Mouse (Mus musculus) stomach, embryonic 16.5 days (tissue): ENCODE measurements around the gene Tas2r144. TPM values are rescaled to one million over a fixed set of nuclear protein-coding genes. Genes with fewer than 3 reads are reported as not detected.

Experiments used
- ATAC-seq: fragments of 200-750 bp; cut with Nextera tagmentation; 2 replicates; pipeline ENCODE4 v1.8.0; 2017; ENCODE audit warnings: moderate number of reproducible peaks, moderate TSS enrichment; ENCODE audit not compliant: insufficient read depth, low FRiP score
- H3K27ac ChIP-seq: fragments of 300-500 bp; sonication (generic); 2 replicates; pipeline ENCODE4 v1.5.1; 2014; ENCODE audit warnings: low read length
- H3K27me3 ChIP-seq: fragments of 300-500 bp; sonication (generic); 2 replicates; pipeline ENCODE4 v1.6.1; 2014; ENCODE audit warnings: low read length, control low read depth, mixed read lengths; ENCODE audit not compliant: control insufficient read depth, insufficient read depth
- H3K36me3 ChIP-seq: fragments of 300-500 bp; sonication (generic); 2 replicates; pipeline ENCODE4 v1.6.1; 2014; ENCODE audit warnings: low read length; ENCODE audit not compliant: control insufficient read depth, insufficient read depth
- H3K4me1 ChIP-seq: fragments of 300-500 bp; sonication (generic); 2 replicates; pipeline ENCODE4 v1.6.1; 2014; ENCODE audit warnings: low read length, control low read depth, mixed read lengths; ENCODE audit not compliant: control insufficient read depth, insufficient read depth
- H3K4me2 ChIP-seq: fragments of 300-500 bp; sonication (generic); 2 replicates; pipeline ENCODE4 v1.6.1; 2014; ENCODE audit warnings: low read depth, low read length, mixed read lengths
- H3K4me3 ChIP-seq: fragments of 300-500 bp; sonication (generic); replicated peaks from 2 replicates; pipeline ENCODE4 v1.5.1; 2014; ENCODE audit warnings: mild to moderate bottlenecking, low read length
- H3K9ac ChIP-seq: fragments of 300-500 bp; sonication (generic); 2 replicates; pipeline ENCODE4 v1.6.1; 2014; ENCODE audit warnings: low read length
- H3K9me3 ChIP-seq: fragments of 300-500 bp; sonication (generic); replicated peaks from 2 replicates; pipeline ENCODE4 v1.6.1; 2016; ENCODE audit warnings: low read length, control low read depth; ENCODE audit not compliant: control insufficient read depth
- WGBS: fragments of 180-500 bp; shearing (Covaris S2); extraction: QIAGEN DNeasy Blood & Tissue Kit; methylation state at CpG from one replicate; pipeline ENCODE4 v1.1.7; 2014; 5-methylcytosine and 5-hydroxymethylcytosine counted together
- polyA plus RNA-seq: library from polyadenylated mRNA; unstranded; fragments of >200 nt; fragmentation: Nextera tagmentation; extraction: Ambion mirVana; gene quantifications from 2 replicates; pipeline ENCODE4 v1.2.1, GENCODE M21; 2015

Gene Tas2r144
- not detected in 2 replicates for polyA plus RNA-seq

DNA sequence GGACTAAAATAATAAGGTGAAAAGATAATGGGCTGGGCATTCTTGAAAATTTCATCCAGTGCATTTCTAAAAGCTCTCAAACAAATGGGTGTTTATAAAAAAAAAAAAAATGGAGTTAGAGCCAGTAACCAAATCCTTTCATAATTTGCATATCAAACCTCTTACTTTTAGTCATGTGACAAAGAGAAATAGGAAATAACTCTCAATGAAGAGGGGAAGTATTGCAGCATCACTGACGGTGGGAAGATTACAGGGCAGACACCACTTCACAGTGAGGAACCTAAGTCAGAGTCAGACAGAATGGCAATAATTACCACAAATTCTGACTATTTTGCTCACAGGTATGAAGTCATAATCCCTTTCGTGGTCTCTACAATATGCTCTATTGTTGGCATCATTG, at the start of gene Tas2r144:
Tas2r144 (plus strand) TSS at position 301 of the 400 bp plus-strand sequence.
- no peak within 1 kb of the TSS for H3K4me2 ChIP-seq
- no peaks in the 10 kb centered on the region for H3K4me1 ChIP-seq
- no peak for ATAC-seq
- WGBS: 83% methylated on average over 2 of the region's 2 CpGs
- no peak within 1 kb of the TSS for H3K27ac ChIP-seq
- no peaks in the 10 kb centered on the region for H3K36me3 ChIP-seq
- no peak within 1 kb of the TSS for H3K4me3 ChIP-seq
- H3K9ac ChIP-seq: no peak within 1 kb of the TSS
- H3K9me3 ChIP-seq: no peaks in the 10 kb centered on the region
- H3K27me3 ChIP-seq: no peaks in the 10 kb centered on the region

DNA sequence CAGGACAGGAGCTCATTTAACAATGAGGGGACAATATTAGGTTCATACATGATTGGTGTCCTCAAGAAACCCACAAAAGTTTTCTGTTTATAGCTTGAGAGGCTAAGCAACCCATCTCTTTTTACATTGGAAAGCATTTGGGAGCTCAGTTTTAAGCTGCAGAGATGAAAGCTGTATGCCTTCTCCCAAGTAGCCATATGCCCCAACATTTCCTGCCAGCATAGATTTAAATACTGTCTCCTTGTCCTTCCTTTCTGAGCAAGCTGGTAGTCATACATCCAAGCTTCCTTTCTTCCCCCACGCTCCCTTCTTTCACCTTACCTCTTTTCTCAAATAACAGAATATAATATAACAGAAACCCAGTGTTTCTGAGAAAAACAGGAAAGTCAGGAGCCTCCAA, 32.7 kb upstream of the Tas2r144 start:
- Histone ChIP-seq H3K9me3 (no peaks in the 10 kb centered on the region), H3K4me3 (no peak overlapping the region), H3K27me3 (no peaks in the 10 kb centered on the region), H3K9ac (no peak overlapping the region), H3K27ac (no peak overlapping the region), H3K4me1 (no peaks in the 10 kb centered on the region), H3K36me3 (no peaks in the 10 kb centered on the region), H3K4me2 (no peak overlapping the region)
- 56% methylated on average over 1 of the region's 1 CpGs for WGBS
- no peak for ATAC-seq

- 43% methylated on average over 3 of the region's 3 CpGs for WGBS
- ATAC-seq: no peak
- Histone ChIP-seq H3K4me2 (no peak overlapping the region), H3K4me1 (no peaks in the 10 kb centered on the region), H3K9me3 (no peaks in the 10 kb centered on the region), H3K4me3 (no peak overlapping the region), H3K27ac (no peak overlapping the region), H3K36me3 (no peaks in the 10 kb centered on the region), H3K9ac (no peak overlapping the region), H3K27me3 (no peaks in the 10 kb centered on the region)
Observed at GRCm38 (mm10) chr6:42186230-42186629, 28.9 kb upstream of the Tas2r144 start.

- Histone ChIP-seq H3K9ac (no peak overlapping the region), H3K4me3 (no peak overlapping the region), H3K27me3 (no peaks in the 10 kb centered on the region), H3K27ac (no peak overlapping the region), H3K36me3 (no peaks in the 10 kb centered on the region), H3K4me1 (no peaks in the 10 kb centered on the region), H3K9me3 (no peaks in the 10 kb centered on the region), H3K4me2 (no peak overlapping the region)
- ATAC-seq: no peak
- WGBS: 22% methylated on average over 3 of the region's 3 CpGs
Observed at GRCm38 (mm10) chr6:42197710-42198109, 17.4 kb upstream of the Tas2r144 start.

GRCm38 (mm10) chr6:42199498-42199897, 15.6 kb upstream of the Tas2r144 start:
- no peak overlapping the region for H3K9ac ChIP-seq
- H3K27me3 ChIP-seq: no peaks in the 10 kb centered on the region
- H3K27ac ChIP-seq: no peak overlapping the region
- WGBS: 76% methylated on average over 1 of the region's 1 CpGs
- no peaks in the 10 kb centered on the region for H3K4me1 ChIP-seq
- H3K4me3 ChIP-seq: no peak overlapping the region
- H3K9me3 ChIP-seq: no peaks in the 10 kb centered on the region
- no peak for ATAC-seq
- H3K36me3 ChIP-seq: no peaks in the 10 kb centered on the region
- no peak overlapping the region for H3K4me2 ChIP-seq

GRCm38 (mm10) chr6:42222286-42222685, 7.2 kb downstream of the Tas2r144 start:
- Histone ChIP-seq H3K9ac (no peak overlapping the region), H3K9me3 (no peaks in the 10 kb centered on the region), H3K36me3 (no peaks in the 10 kb centered on the region), H3K4me3 (no peak overlapping the region), H3K27me3 (no peaks in the 10 kb centered on the region), H3K4me2 (no peak overlapping the region), H3K27ac (no peak overlapping the region), H3K4me1 (no peaks in the 10 kb centered on the region)
- no peak for ATAC-seq
- WGBS: 53% methylated on average over 3 of the region's 3 CpGs

GRCm38 (mm10) chr6:42225046-42225445, 9.9 kb downstream of the Tas2r144 start:
- H3K9ac ChIP-seq: no peak overlapping the region
- H3K4me2 ChIP-seq: no peak overlapping the region
- H3K27ac ChIP-seq: no peak overlapping the region
- 61% methylated on average over 4 of the region's 4 CpGs for WGBS
- no peaks in the 10 kb centered on the region for H3K27me3 ChIP-seq
- no peak for ATAC-seq
- no peak overlapping the region for H3K4me3 ChIP-seq
- no peaks in the 10 kb centered on the region for H3K9me3 ChIP-seq
- H3K4me1 ChIP-seq: no peaks in the 10 kb centered on the region
- H3K36me3 ChIP-seq: no peaks in the 10 kb centered on the region

DNA sequence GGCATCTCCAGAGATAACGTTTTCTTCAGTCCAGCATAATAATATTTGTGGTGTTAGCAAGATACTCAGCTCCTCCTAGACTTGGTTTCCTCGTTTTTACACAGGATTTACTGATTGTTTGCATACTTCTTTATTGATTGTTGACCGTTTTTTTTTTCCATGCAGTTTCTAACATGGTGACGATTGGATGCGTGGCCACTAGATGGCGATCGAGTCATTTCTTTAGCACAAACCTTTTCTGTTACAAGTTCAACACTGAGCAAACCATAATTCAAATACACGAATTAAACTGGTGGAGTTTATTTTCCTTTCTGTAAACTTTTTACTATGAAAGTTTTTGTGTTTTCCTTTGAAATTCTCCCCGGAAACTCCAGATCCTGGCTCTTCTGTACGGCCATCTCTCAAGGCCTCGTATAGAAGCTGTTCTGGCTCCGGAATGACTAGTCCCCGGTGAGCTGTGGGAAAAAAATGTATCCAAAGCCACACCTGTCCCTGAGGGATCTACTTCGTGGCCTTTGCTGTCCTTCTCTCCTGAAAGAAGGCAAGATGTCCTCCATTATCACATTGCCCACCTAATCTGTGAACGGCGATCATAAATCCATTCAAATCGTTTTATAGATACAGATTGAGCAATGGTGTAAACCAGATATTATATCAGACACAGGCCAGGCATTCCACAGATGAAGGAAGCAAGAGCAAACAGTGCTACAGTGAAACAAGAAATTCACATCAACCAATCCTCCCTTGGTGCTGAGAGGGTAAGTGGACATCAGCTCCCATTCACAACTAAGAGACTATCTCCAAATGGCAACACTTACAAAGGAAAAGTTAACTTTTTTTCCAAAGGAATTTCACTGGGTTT, 12.3 kb downstream of the Tas2r144 start:
- Histone ChIP-seq H3K9ac (no peak overlapping the region), H3K9me3 (no peaks in the 10 kb centered on the region), H3K4me2 (0 out of 2 replicates have a peak overlapping the region, but pooled peaks have one; percentile 23), H3K27ac (no peak overlapping the region), H3K4me1 (no peaks in the 10 kb centered on the region), H3K27me3 (no peaks in the 10 kb centered on the region), H3K4me3 (no peak overlapping the region), H3K36me3 (no peaks in the 10 kb centered on the region)
- ATAC-seq: no peak
- WGBS: 29% methylated on average over 17 of the region's 17 CpGs

- 61% methylated on average over 4 of the region's 4 CpGs for WGBS
- peak; percentile 76 for ATAC-seq
Observed at GRCm38 (mm10) chr6:42229610-42230009, 14.5 kb downstream of the Tas2r144 start.

More at GRCm38 (mm10) chr6:42229610-42230009, 14.5 kb downstream of the Tas2r144 start:
- H3K36me3 ChIP-seq: no peaks in the 10 kb centered on the region
- H3K27me3 ChIP-seq: no peaks in the 10 kb centered on the region
- no peak overlapping the region for H3K27ac ChIP-seq
- no peak overlapping the region for H3K9ac ChIP-seq
- no peaks in the 10 kb centered on the region for H3K4me1 ChIP-seq
- no peak overlapping the region for H3K4me3 ChIP-seq
- no peaks in the 10 kb centered on the region for H3K9me3 ChIP-seq
- no peak overlapping the region for H3K4me2 ChIP-seq
